Mouse (Mus musculus) neutrophil, adult 65 days (primary cell): ENCODE results near the gene Mgat3. TPM values are rescaled to one million over a fixed set of nuclear protein-coding genes. Genes with fewer than 3 reads are reported as not detected.

Experiments
- total RNA-seq: library from RNA; stranded (reverse); gene quantifications from 2 replicates; pipeline ENCODE4 v1.2.4, GENCODE M21; 2023

Mgat3 gene
- total RNA-seq = not detected in 2 replicates

DNA sequence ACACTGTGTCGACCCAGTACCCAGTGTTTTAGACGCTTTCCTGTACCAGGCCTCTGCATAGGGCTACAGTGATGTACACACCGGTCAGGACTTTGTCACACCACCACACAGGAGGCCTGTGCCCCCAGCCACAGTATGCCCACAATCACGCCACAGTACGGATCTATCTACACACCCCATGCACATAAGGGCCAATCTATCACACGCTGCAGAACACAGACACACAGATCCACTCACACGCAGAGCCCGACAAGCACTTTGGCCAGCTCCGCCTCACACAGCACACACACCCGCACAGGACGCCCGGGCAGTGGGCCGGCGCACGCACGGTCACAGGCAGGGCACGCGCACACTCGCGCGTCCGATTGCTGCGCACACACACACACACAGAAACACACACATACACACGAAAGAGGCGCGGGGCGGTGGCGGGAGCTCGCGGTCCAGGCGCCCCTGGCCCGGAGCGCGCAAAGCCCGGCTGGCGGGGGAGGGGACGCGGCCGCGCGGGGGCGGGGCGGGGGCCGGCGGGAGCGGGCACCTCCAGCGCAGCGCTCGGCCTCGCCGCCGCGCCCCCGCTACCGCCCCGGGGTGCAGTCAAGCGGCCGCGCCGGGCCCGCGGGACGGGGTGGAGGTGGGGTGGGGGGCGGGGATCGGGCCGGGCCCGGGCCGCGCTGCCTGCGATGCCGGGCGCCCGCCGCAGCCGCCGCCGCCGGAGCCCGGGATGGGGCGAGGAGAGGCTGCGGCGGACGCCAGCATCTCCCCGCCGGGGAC, at the start of gene Mgat3:
Mgat3 (plus strand) TSS at position 721 of the 771 bp plus-strand sequence.

GRCm38 (mm10) chr15:80132993-80133586, 40.4 kb upstream of the Mgat3 start, which contains the start of gene Tab1:
Tab1 (plus strand) TSS chr15:80133127.

DNA sequence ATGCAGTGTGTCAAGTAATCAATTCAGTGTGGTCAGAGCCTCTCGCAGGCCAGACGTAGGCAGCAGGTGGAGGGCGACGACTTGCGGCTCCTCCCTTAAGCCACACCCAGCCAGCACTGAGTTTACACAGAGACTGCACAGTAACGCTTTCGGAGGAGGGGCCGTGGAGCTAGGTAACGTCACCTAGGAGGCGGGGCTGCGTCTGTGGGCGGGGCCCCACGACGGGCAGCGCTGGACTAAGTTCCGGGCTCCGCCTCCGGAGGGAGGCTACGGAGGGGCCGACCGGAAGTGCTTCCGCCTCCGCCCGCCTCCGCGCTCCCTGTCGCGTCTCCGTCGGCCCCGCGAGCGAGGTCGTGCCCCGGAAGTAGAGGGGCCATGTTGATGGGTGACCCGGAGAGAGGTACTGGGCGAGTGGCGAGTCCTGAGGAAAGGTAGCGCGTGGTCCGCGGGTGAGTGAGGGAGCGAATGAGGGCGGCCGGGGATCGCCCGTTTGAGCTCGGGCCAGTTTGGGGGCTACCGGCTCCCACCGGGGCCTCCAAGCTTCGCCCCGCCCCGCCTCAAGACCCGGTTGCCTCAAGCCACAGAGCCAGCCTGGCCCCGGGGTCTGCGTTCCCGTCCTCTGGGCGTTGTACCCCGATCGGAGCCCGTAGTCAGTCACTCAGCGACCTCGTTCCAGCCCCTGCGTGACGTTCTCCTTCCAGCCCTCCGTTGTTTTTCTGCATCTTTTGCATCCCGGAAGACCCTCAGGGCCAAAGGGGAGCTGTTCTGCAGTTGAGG, 60.4 kb downstream of the Mgat3 start, which contains the start of gene Mief1:
Mief1 (plus strand) TSS at position 286 of the 777 bp plus-strand sequence.

DNA sequence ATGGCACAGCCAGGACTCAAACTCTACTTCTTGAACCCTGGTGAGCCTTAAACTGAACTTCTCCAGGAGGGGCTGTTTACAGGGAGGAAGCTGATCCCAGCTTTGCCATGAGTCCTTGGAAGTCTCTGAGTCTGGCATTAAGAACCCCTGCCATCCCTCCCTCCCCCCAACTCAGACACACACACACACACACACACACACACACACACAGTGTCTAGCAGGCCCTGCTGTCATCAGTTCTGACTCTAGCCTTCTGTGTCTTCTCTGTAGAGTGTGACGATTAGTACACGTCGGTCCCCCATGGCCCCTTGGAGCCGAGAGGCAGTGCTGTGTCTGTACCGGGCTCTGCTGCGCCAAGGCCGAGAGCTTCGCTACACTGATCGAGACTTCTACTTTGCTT, 62.0 kb downstream of the Mgat3 start, which contains the start of gene AC140267.1:
AC140267.1 (plus strand) TSS at position 301 of the 400 bp plus-strand sequence.

DNA sequence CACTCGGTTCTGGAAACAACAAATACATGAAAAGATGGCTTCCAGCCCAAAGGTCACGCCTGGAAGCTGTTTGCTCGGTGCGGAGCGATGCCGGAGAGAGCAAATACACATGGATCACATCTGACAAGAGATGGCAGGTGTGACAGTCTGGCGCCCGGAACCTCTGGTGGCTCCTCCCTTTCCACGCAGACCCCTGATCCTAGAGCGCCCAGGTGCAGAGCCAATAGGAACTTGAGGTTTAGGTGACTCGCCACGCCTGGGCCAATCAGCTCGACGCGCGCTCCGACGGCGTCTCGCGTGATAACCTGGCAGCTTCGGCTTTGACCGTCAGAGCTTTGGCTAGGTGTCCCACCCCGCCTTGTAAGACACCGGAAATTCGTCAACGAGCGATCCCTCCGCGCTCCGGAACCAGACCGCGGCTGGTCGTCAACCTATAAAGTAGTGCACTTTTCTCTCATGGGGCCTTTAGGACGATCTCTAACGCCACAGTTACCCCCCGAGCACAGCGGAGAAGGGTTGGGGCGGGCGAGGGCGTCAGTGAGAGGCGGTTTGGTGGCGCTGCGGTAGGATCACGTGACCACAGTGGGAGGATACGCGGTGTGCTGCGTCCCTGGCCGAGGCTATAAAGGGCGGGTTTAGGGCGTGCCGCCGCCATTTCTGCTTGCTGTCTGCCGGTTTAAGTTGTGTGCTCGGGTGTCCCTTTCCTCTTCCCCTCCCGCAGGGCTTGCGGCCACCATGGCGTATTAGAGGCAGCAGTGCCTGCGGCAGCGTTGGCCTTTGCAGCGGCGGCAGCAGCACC, 81.5 kb downstream of the Mgat3 start, which contains the start of gene Atf4:
Atf4 (plus strand) TSS at position 338 of the 799 bp plus-strand sequence.

GRCm38 (mm10) chr15:80263610-80264575, 90.4 kb downstream of the Mgat3 start, which contains the start of gene Rps19bp1:
Rps19bp1 (minus strand) TSS chr15:80264315.

Other genes starting within 250 kb of the Mgat3 start
- gene Cbx7, start 202.6 kb upstream of the Mgat3 start, total RNA-seq = 4.6 and 7.0 TPM in 2 replicates
- 0.25 and 0.61 TPM in 2 replicates for gene Pdgfb, start 158.7 kb upstream of the Mgat3 start, total RNA-seq
- 2.9 and 5.6 TPM in 2 replicates for gene Syngr1, start 82.4 kb upstream of the Mgat3 start, total RNA-seq
- 281 and 303 TPM in 2 replicates for gene Rpl3, start 81.9 kb upstream of the Mgat3 start, total RNA-seq
- gene Tab1, start 40.6 kb upstream of the Mgat3 start, total RNA-seq = 15.0 and 15.9 TPM in 2 replicates
- 28.7 and 42.6 TPM in 2 replicates for gene Mief1, start 60.3 kb downstream of the Mgat3 start, total RNA-seq
- 16.3 TPM in 1 of 2 replicates, not detected in the other for gene AC140267.1, start 62.1 kb downstream of the Mgat3 start, total RNA-seq
- gene Atf4, start 81.5 kb downstream of the Mgat3 start, total RNA-seq = 508 and 512 TPM in 2 replicates
- 12.9 and 15.0 TPM in 2 replicates for gene Rps19bp1, start 90.6 kb downstream of the Mgat3 start, total RNA-seq
- 0.03 and 0.05 TPM in 2 replicates for gene Cacna1i, start 113.5 kb downstream of the Mgat3 start, total RNA-seq